Mouse (Mus musculus) hindbrain, embryonic 11.5 days (tissue): ENCODE results near the gene March9. TPM values are rescaled to one million over a fixed set of nuclear protein-coding genes. Genes with fewer than 3 reads are reported as not detected.

Experiments
- ATAC-seq: fragments of 200-750 bp; cut with Nextera tagmentation; 2 replicates; pipeline ENCODE4 v1.8.0; 2017; ENCODE audit warnings: mild to moderate bottlenecking, moderate TSS enrichment, moderate library complexity; ENCODE audit not compliant: low FRiP score
- DNase-seq: peaks from one replicate; pipeline ENCODE4 v3.0.0-alpha.2; 2015; ENCODE audit warnings: low spot score
- H3K27ac ChIP-seq: fragments of 300-500 bp; sonication (generic); 2 replicates; pipeline ENCODE4 v1.5.1; 2014; ENCODE audit warnings: mild to moderate bottlenecking, low read depth, low read length
- H3K27me3 ChIP-seq: fragments of 300-500 bp; sonication (generic); 2 replicates; pipeline ENCODE4 v1.6.1; 2014; ENCODE audit warnings: mild to moderate bottlenecking, low read length, moderate library complexity, mixed read lengths; ENCODE audit not compliant: control insufficient read depth, insufficient read depth
- H3K36me3 ChIP-seq: fragments of 300-500 bp; sonication (generic); 2 replicates; pipeline ENCODE4 v1.6.1; 2014; ENCODE audit warnings: mild to moderate bottlenecking, low read length, moderate library complexity, mixed read lengths; ENCODE audit not compliant: control insufficient read depth, insufficient read depth
- H3K4me1 ChIP-seq: fragments of 300-500 bp; sonication (generic); replicated peaks from 2 replicates; pipeline ENCODE4 v1.6.1; 2014; ENCODE audit warnings: low read length, mixed read lengths; ENCODE audit not compliant: control insufficient read depth, insufficient read depth
- H3K4me2 ChIP-seq: fragments of 300-500 bp; sonication (generic); replicated peaks from 2 replicates; pipeline ENCODE4 v1.6.1; 2014; ENCODE audit warnings: mild to moderate bottlenecking, low read depth, low read length
- H3K4me3 ChIP-seq: fragments of 300-500 bp; sonication (generic); 2 replicates; pipeline ENCODE4 v1.5.1; 2014; ENCODE audit warnings: low read depth, low read length
- H3K9ac ChIP-seq: fragments of 300-500 bp; sonication (generic); 2 replicates; pipeline ENCODE4 v1.6.1; 2014; ENCODE audit warnings: low read depth, low read length
- H3K9me3 ChIP-seq: fragments of 300-500 bp; sonication (generic); 2 replicates; pipeline ENCODE4 v1.6.1; 2016; ENCODE audit warnings: low read length; ENCODE audit not compliant: control insufficient read depth
- WGBS: fragments of 180-500 bp; shearing (Covaris S2); extraction: QIAGEN DNeasy Blood & Tissue Kit; methylation state at CpG from one replicate; pipeline ENCODE4 v1.1.7; 2014; 5-methylcytosine and 5-hydroxymethylcytosine counted together
- polyA plus RNA-seq: library from polyadenylated mRNA; unstranded; fragments of >200 nt; fragmentation: Nextera tagmentation; extraction: Ambion mirVana; gene quantifications from 2 replicates; pipeline ENCODE4 v1.2.1, GENCODE M21; 2014

March9 gene
- polyA plus RNA-seq, 1 experiment from 2014 or later = 3.6 TPM

GRCm38 (mm10) chr10:127016488-127016887, 43.5 kb downstream of the March9 start:
- Histone ChIP-seq H3K4me1 (no peaks in the 10 kb centered on the region), H3K9me3 (no peaks in the 10 kb centered on the region), H3K4me3 (no peak overlapping the region), H3K4me2 (no peak overlapping the region), H3K27me3 (no peaks in the 10 kb centered on the region), H3K36me3 (no peaks in the 10 kb centered on the region), H3K27ac (no peak overlapping the region), H3K9ac (no peak overlapping the region)
- ATAC-seq (no peak), DNase-seq (no peak)
- 64% methylated on average over 5 of the region's 5 CpGs for whole genome bisulfite sequencing

Other genes starting within 250 kb of the March9 start
- 14.3 TPM in 2 replicates for gene Atp23, start 158.8 kb downstream of the March9 start, polyA plus RNA-seq
- gene Ctdsp2, start 81.5 kb downstream of the March9 start, polyA plus RNA-seq = 38.7 and 40.3 TPM in 2 replicates
- gene Avil, start 59.5 kb downstream of the March9 start, polyA plus RNA-seq = 0.29 and 1.7 TPM in 2 replicates
- gene Tsfm, start 29.3 kb downstream of the March9 start, polyA plus RNA-seq = 75.6 and 78.7 TPM in 2 replicates
- gene Mettl1, start 18.8 kb downstream of the March9 start, polyA plus RNA-seq = 32.4 and 36.7 TPM in 2 replicates
- 0.08 and 0.15 TPM in 2 replicates for gene Eef1akmt3, start 18.7 kb downstream of the March9 start, polyA plus RNA-seq
- 0.11 and 0.20 TPM in 2 replicates for gene Cyp27b1, start 11.9 kb downstream of the March9 start, polyA plus RNA-seq
- gene Cdk4, start 3.4 kb upstream of the March9 start, polyA plus RNA-seq = 2,639 and 2,665 TPM in 2 replicates
- 111 and 140 TPM in 2 replicates for gene Tspan31, start 10.1 kb upstream of the March9 start, polyA plus RNA-seq
- gene Agap2, start 15.1 kb upstream of the March9 start, polyA plus RNA-seq = 0.68 and 1.2 TPM in 2 replicates
- 40.3 and 46.6 TPM in 2 replicates for gene Os9, start 60.9 kb upstream of the March9 start, polyA plus RNA-seq
- 10.4 and 12.4 TPM in 2 replicates for gene B4galnt1, start 105.0 kb upstream of the March9 start, polyA plus RNA-seq
- 0.73 and 0.96 TPM in 2 replicates for gene Slc26a10, start 120.5 kb upstream of the March9 start, polyA plus RNA-seq
- gene Arhgef25, start 129.9 kb upstream of the March9 start, polyA plus RNA-seq = 30.1 and 32.0 TPM in 2 replicates
- 143 and 158 TPM in 2 replicates for gene Dtx3, start 135.5 kb upstream of the March9 start, polyA plus RNA-seq
- gene Pip4k2c, start 151.4 kb upstream of the March9 start, polyA plus RNA-seq = 11.8 and 12.9 TPM in 2 replicates
- 41.4 and 42.2 TPM in 2 replicates for gene Kif5a, start 203.2 kb upstream of the March9 start, polyA plus RNA-seq
- gene Dctn2, start 206.2 kb upstream of the March9 start, polyA plus RNA-seq = 210 and 214 TPM in 2 replicates
- 14.2 and 17.5 TPM in 2 replicates for gene Mbd6, start 228.8 kb upstream of the March9 start, polyA plus RNA-seq